Comparison of ENCODE assay signal across 27 mouse cellular contexts in genomic region chr1:174239916-174240315, GRCm38 (mm10). TPM values are rescaled to one million over a fixed set of nuclear protein-coding genes. Genes with fewer than 3 reads are reported as not detected.
DNase-seq lines count a peak whose midpoint lies in the region; ATAC-seq and TF ChIP-seq lines count a peak whose summit lies in the region.
"Had no signal": no experiment of that assay in that cellular context is flagged by ENCODE, and none has a peak within 500 bp of the region (broad histone marks: within the 10 kb centered on the region; RNA-seq: fewer than 3 reads in every experiment).

No protein-coding gene starts in this region.

- H3K27me3 ChIP-seq in embryonic facial prominence, embryonic 14.5 days (replicated peaks; ENCODE audit: control insufficient read depth, insufficient read depth, low read length): no peaks in the 10 kb centered on the region
- H3K27me3 ChIP-seq in embryonic facial prominence, embryonic 10.5 days (replicated peaks; ENCODE audit: low read depth, poor library complexity, severe bottlenecking): no peaks in the 10 kb centered on the region
- H3K27me3 ChIP-seq in heart, embryonic 15.5 days: no peaks in the 10 kb centered on the region
- H3K27me3 ChIP-seq: embryonic facial prominence, embryonic 12.5 days; forebrain, embryonic 13.5 days; hindbrain, embryonic 15.5 days had no signal

- no peak overlapping the region for H3K4me2 ChIP-seq in embryonic facial prominence, embryonic 14.5 days (ENCODE audit: low read depth, low read length)
- peak overlapping the region; percentile 20; the same call in 1 of the 2 replicates for H3K4me2 ChIP-seq in heart, embryonic 15.5 days
- H3K4me2 ChIP-seq: embryonic facial prominence, embryonic 12.5 days; forebrain, embryonic 13.5 days; hindbrain, embryonic 15.5 days had no signal

- TF ChIP-seq CTCF in left cerebral cortex, adult 2 months (IDR thresholded peaks at IDR 0.05): no peak

- H3K27ac ChIP-seq in embryonic facial prominence, embryonic 14.5 days (replicated peaks; ENCODE audit: low read depth, low read length): no peak overlapping the region
- H3K27ac ChIP-seq in embryonic facial prominence, embryonic 10.5 days (replicated peaks): no peak overlapping the region
- H3K27ac ChIP-seq in heart, embryonic 15.5 days: peak overlapping the region; percentile 82
- no peak overlapping the region for H3K27ac ChIP-seq in left cerebral cortex, adult 2 months
- H3K27ac ChIP-seq: embryonic facial prominence, embryonic 12.5 days; forebrain, embryonic 13.5 days; hindbrain, embryonic 15.5 days had no signal

- H3K4me1 ChIP-seq in embryonic facial prominence, embryonic 14.5 days (ENCODE audit: control insufficient read depth, insufficient read depth, low read length): no peaks in the 10 kb centered on the region
- H3K4me1 ChIP-seq in embryonic facial prominence, embryonic 10.5 days: no peaks in the 10 kb centered on the region
- peaks cover 6% of the 10 kb centered on the region for H3K4me1 ChIP-seq in heart, embryonic 15.5 days (replicated peaks)
- H3K4me1 ChIP-seq: embryonic facial prominence, embryonic 12.5 days; forebrain, embryonic 13.5 days; hindbrain, embryonic 15.5 days had no signal

- no peak for ATAC-seq in embryonic facial prominence, embryonic 14.5 days (ENCODE audit: low read depth)
- peak; percentile 50; the same call in 1 of the 2 replicates for ATAC-seq in heart, embryonic 15.5 days (replicated peaks; ENCODE audit: insufficient number of reproducible peaks, insufficient read depth, low FRiP score, low read depth)
- ATAC-seq: CD4-positive, CD25-positive, alpha-beta regulatory T cell, adult 4 months; forebrain, embryonic 13.5 days; forebrain, postnatal 0 days; intestine, embryonic 16.5 days had no signal

- DNase-seq in embryonic facial prominence, embryonic 14.5 days (ENCODE audit: low spot score): peak; percentile 24
- DNase-seq in embryonic facial prominence, embryonic 10.5 days (ENCODE audit: low spot score): no peak
- DNase-seq in heart, adult 8-10 months (ENCODE audit: low spot score): peak; percentile 12
- DNase-seq in heart, postnatal 4 days: no peak
- no peak for DNase-seq in urinary bladder, postnatal 14 days (ENCODE audit: low spot score)
- no peak for DNase-seq in left cerebral cortex, adult 2 months (ENCODE audit: extremely low spot score in 1 of 2, low spot score in 2 of 2)
- no peak for DNase-seq in right cerebral cortex, adult 18-20 months
- DNase-seq: adrenal gland, adult 8-10 months; adrenal gland, postnatal 36 days; B cell, adult 2 months; cerebellum, adult 2 months; cerebellum, postnatal 10 days; embryo, embryonic 11 days; forebrain, postnatal 0 days; gastrocnemius, postnatal 14 days; kidney, adult 2 months had no signal

- no peaks in the 10 kb centered on the region for H3K9me3 ChIP-seq in embryonic facial prominence, embryonic 14.5 days (ENCODE audit: control insufficient read depth, low read length)
- H3K9me3 ChIP-seq in embryonic facial prominence, embryonic 10.5 days: no peaks in the 10 kb centered on the region
- no peaks in the 10 kb centered on the region for H3K9me3 ChIP-seq in heart, embryonic 15.5 days (replicated peaks)
- H3K9me3 ChIP-seq: embryonic facial prominence, embryonic 12.5 days; forebrain, embryonic 13.5 days; G1E; hindbrain, embryonic 15.5 days had no signal

- intact Hi-C loops in left cerebral cortex, adult 2 months (cut with DNase I): no loop called here

- H3K36me3 ChIP-seq in embryonic facial prominence, embryonic 14.5 days (ENCODE audit: control insufficient read depth, insufficient read depth, low read length): no peaks in the 10 kb centered on the region
- no peaks in the 10 kb centered on the region for H3K36me3 ChIP-seq in embryonic facial prominence, embryonic 10.5 days (replicated peaks)
- H3K36me3 ChIP-seq in heart, embryonic 15.5 days: no peaks in the 10 kb centered on the region
- H3K36me3 ChIP-seq: embryonic facial prominence, embryonic 12.5 days; hindbrain, embryonic 15.5 days had no signal

- H3K9ac ChIP-seq in embryonic facial prominence, embryonic 14.5 days (ENCODE audit: low read depth, low read length): no peak overlapping the region
- H3K9ac ChIP-seq in heart, embryonic 15.5 days: no peak overlapping the region
- H3K9ac ChIP-seq: embryonic facial prominence, embryonic 12.5 days; forebrain, embryonic 13.5 days; forebrain, postnatal 0 days; hindbrain, embryonic 15.5 days had no signal

- 81% methylated on average over 4 of the region's 4 CpGs for WGBS in embryonic facial prominence, embryonic 14.5 days
- 87% methylated on average over 4 of the region's 4 CpGs for WGBS in embryonic facial prominence, embryonic 10.5 days
- WGBS in heart, embryonic 15.5 days: 29% methylated on average over 4 of the region's 4 CpGs

- H3K4me3 ChIP-seq in embryonic facial prominence, embryonic 14.5 days (ENCODE audit: low read depth, low read length): no peak overlapping the region
- H3K4me3 ChIP-seq in embryonic facial prominence, embryonic 10.5 days: no peak overlapping the region
- H3K4me3 ChIP-seq in heart, embryonic 15.5 days: no peak overlapping the region
- H3K4me3 ChIP-seq in left cerebral cortex, adult 2 months: no peak overlapping the region
- H3K4me3 ChIP-seq: embryonic facial prominence, embryonic 12.5 days; forebrain, embryonic 13.5 days; hindbrain, embryonic 15.5 days had no signal

RNA-seq across cellular contexts. Expression of gene Olfr419, which starts 11.9 kb away (rescaled TPM):
- 0.18 TPM in 1 of 2 replicates, not detected in the other for polyA plus RNA-seq in embryonic facial prominence, embryonic 14.5 days (2014; fragmentation: Nextera tagmentation; extraction: Ambion mirVana)
- 0.05 TPM in 1 of 2 replicates, not detected in the other for polyA plus RNA-seq in embryonic facial prominence, embryonic 10.5 days (2016; fragmentation: Nextera tagmentation; extraction: Ambion mirVana)
- total RNA-seq in heart, adult 8-10 months (2022): not detected
- total RNA-seq in heart, postnatal 4 days (2021): not detected
- polyA plus RNA-seq in heart, embryonic 15.5 days (2015; fragmentation: Nextera tagmentation; extraction: Ambion mirVana): not detected in 2 replicates
- total RNA-seq in left cerebral cortex, adult 2 months (2021): not detected
- total RNA-seq: adrenal gland, adult 8-10 months; adrenal gland, postnatal 36 days; common myeloid progenitor, adult 5-6 weeks; forebrain, postnatal 0 days; gastrocnemius, adult 18-20 months; gastrocnemius, postnatal 14 days had no signal
- polyA plus RNA-seq: CD4-positive, CD25-positive, alpha-beta regulatory T cell, adult 4 months; cerebellum, adult 2 months; embryonic facial prominence, embryonic 12.5 days; forebrain, embryonic 13.5 days; forebrain, postnatal 0 days; G1E; gonadal fat pad, adult 2 months; hindbrain, embryonic 11.5 days; hindbrain, embryonic 15.5 days; intestine, embryonic 16.5 days; kidney, adult 2 months had no signal

Comparison
In these comparisons a context has a peak if more than half of its experiments do, and no peak if none do; other contexts are left out.
1. DNase-seq: peak in embryonic facial prominence, embryonic 14.5 days (single experiment) and heart, adult 8-10 months (single experiment); none in embryonic facial prominence, embryonic 10.5 days (single experiment), heart, postnatal 4 days (single experiment), urinary bladder, postnatal 14 days (single experiment), left cerebral cortex, adult 2 months (0 of 2) and right cerebral cortex, adult 18-20 months (single experiment).